Mouse (Mus musculus) spleen, postnatal 36 days (tissue): ENCODE measurements around the gene Armc9.

ENCODE experiments used
- DNase-seq, 2 experiments: peaks; one replicate each; pipeline ENCODE4 v3.0.0; 2022; ENCODE audit warnings: low spot score in 2 of 2, mixed read lengths in 1 of 2

Gene Armc9

DNA sequence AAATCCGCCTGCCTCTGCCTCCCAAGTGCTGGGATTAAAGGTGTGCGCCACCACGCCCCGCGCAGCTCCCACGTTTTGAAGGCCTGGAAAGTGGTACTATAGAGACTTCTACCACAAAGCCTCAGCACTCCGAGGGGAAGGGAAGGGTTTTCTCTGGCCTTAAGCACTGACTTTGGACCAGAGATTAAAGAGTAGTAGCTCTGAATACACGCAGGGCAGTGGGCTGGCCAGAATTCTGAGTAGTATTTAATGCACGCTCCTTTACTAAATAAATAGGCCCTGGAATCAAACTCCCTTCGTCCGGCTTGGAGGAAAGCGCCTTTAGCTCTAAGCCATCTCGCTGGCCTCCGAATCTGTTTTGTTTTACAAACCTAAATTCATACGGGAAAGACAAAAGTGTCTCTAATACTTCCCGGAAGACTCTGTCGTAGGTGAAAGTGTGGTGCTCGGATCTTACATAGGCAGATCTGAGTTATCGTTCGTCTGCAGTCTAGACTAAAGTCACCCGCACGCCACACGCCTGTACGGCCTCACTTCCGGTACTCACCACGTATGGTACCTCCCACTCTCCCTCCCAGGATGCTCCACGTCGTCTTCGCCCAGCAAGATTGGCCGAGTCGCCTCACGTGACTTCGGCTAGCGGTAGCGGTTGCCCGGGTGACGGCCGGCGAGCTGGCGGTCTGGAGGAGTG lies at the start of gene Armc9:
Armc9 (plus strand) TSS at position 648 of the 691 bp plus-strand sequence.
- DNase-seq = peak; percentile 96 to 97

DNA sequence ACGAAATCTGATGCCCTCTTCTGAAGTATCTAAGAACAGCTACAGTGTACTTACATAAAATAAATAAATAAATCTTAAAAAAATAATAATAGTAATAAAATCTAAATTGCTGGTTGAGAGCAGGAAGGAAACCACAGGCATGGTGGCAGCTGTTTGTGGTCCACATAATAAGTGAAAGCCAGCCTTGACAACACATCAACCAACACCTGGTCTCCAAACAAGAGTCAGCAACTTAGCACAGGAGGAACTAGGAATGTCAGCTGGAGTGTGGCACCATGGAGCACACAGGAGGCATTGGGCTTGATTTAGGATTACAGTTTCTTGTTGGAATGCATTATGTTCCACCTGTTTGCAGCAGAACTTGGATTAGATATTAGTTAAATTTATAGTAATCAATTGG lies 49.5 kb upstream of the Armc9 start:
- no peak for DNase-seq

DNA sequence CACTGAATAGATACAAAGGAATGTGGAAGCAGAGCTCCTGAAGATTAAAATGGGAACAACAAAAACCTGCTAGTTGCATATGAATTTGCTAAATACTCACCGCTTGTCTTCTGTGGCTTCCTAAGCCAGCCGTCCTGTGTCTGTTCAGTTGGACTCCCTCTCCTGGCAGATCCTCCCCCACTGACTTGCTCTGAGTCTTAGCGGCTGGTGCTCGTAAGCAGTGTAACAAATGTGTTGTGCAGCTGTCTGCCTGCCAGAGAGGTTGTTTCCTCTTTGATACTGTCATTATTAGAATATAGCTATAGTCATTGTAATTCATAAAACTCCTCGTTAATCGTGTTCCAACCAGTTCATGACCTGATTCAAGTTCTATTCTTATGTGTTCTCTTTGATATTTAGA lies 42.8 kb upstream of the Armc9 start, which contains the start of gene Htr2b:
Htr2b (minus strand) TSS at position 192 of the 400 bp plus-strand sequence.
- peak in 1 of 2 experiments; percentile 2 for DNase-seq

DNA sequence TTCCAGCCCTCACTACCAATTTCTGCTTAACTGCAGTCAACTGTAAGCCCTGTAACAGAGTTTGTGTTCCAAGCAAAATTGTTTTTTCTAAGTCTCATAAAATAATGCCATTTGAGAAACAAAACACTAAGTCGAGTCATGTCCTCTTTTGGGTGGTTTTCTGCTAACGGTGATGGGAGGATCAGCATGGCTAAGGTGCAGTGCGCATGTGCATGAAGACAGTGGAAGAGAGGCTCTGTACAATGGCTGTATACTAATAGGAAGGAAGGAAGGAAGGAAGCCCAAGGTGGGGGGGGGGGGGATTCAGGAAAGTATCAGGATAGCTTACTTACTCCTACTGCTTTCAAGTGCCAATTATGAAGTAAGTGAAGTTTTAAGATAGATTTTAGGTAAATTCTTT lies 40.4 kb upstream of the Armc9 start:
- DNase-seq = no peak

DNA sequence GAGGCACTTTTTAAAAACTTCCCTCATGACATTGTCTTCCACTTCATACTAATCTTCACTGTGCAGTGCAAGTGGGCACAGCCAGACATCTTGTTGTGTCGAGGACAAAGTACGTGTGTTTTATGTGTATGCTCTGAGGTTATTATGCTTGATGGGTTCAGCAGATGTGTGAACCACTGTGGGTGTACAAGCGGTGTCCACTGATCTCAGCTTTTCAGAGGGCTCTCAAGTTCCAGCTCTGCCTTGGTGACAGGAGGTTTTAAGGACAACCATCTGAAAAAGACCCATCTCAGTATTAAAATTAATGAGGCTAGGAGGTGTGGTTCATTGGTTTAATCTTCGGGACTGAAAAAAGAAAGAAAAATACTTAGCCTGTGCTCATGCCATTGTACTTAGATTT lies 35.0 kb upstream of the Armc9 start:
- DNase-seq = no peak

DNA sequence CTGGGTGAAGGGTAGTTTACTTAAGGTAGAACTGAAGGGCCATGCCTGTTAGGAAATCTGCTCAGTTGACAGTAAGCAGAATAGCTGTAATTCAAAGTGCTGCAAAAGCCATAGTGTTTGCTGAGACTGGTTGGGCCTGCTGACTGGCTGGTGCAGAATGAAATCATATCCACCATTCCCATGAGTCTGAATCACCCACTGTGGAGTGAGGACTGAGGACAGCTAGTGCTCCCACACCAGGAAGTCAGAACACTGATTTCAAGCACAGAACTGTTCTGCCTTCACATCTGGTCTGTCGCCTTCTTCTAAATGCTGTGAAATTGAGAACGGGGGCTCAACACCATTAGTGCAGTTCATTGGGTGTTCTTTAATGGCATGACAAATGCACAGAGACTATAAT lies 28.5 kb upstream of the Armc9 start:
- DNase-seq = no peak

DNA sequence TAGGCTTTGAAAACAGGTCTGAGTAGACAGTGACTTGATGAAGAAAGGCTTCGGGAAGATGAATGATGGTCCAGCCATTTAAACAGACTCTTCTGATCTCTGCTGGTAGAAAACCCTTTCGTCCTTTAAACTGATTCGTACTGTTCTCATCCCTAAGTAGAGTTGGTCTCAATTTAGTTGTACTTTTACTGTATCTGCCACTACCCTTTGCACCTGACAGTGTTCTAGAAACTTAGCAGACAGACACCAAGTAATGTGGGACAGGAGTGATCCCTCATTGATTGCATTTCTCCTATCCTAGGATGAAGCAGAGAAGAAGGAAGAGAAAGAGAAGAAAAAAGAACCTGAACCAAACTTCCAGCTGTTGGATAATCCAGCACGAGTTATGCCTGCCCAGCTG lies 21.2 kb upstream of the Armc9 start, which contains the start of gene Gm21972:
Gm21972 (plus strand) TSS at position 301 of the 400 bp plus-strand sequence.
- DNase-seq = no peak

DNA sequence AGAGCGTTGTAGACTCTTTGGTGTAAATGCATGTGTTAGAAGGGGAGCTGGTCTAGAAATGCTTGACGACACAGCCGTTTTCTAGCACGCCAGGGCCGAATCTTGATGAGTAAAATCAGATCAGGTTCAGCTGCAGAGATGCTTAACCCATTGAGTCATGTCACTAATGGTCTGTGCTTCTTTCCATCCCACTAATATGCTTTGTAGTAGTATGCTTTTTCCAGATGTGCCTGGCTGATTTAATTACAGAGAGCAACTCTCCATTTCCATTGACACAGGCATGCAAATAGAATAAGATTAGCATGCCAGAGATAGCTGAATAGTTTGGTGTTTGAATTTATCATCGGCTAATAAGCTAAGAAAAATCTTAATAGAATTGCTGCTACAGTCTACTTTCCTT lies 19.3 kb upstream of the Armc9 start:
- DNase-seq = no peak

DNA sequence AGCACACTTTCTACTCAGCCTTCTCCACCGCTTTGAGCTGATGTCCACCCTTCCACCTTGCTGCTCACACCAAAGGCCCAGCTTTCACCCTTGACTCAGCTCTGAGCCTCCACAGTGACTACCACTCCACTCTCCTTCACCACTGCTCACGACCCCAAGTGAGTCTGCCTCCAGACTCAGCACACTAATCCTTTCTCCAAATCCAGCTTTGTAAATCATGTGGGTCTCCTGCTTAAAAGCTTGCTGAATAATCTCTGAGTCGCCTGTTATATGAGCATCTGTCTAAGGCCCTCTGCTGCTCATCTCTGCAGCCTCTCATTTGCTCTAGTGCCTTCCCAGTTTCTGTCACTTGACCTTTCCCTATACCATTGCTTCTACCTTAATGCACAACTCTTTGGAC lies 13.5 kb upstream of the Armc9 start:
- DNase-seq = no peak

DNA sequence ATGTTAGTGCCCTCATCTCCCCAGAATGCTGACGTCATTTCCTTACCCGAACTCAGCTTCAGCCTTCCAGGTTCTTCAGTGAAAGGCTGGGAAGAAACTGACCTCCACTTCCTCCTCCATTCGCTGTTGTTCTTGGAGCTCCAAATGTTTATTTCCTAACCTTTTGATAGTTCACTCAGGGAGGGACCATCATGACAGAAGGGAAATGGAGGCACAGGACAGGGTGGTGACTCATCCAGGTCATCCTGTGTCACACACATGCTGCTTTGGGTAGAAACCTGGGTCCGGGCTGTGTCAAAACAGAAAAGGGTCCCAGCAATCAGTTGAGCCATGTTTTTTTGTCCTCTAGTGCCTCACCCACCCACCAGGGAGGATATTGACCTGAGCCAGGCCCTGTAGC lies 11.4 kb upstream of the Armc9 start:
- DNase-seq = no peak

DNA sequence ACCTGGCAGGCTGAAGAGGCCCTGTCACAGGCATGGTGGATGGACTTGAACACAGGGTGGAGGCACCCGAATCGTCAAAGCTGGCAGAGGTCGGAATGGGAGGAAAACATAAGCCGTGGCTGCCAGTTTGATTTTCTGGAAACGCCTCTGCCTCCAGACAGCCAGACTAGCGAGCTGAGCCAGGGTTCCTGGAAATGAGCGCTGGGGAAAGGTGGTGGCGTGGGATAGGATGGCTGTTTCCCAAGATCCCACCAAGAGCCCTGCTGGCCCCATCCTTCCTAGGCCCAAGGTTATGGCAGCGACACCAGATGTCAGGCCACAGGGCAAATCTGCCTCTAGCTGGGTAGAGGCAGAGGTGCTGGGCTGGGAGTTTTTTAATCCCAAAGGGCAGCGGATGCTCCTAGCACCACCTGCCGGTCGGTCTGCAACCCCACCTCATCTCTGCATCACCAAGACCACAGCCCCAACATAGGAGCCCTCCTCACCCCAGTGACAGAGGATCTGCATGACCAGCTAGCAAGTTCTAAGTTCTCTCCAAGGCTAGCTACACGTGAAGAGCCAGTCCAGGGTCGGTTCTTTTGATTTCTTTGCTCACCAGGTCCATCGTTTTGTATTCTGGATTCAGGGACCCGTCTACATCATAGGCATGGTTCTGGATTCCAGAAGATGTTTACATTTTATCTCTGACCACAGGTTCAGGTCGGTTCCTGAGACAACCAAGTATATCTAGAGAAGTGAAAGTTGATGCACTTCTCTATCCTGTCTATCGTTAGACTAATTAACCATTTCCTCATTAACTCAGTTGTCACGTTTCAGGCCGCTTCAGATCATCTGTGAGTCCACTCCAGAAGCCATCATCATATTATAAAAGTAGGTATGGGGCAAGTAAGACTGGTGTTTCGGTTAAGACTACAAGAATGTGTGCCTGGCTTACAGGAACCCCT lies 10.3 kb upstream of the Armc9 start:
- DNase-seq = peak; percentile 15 to 25

DNA sequence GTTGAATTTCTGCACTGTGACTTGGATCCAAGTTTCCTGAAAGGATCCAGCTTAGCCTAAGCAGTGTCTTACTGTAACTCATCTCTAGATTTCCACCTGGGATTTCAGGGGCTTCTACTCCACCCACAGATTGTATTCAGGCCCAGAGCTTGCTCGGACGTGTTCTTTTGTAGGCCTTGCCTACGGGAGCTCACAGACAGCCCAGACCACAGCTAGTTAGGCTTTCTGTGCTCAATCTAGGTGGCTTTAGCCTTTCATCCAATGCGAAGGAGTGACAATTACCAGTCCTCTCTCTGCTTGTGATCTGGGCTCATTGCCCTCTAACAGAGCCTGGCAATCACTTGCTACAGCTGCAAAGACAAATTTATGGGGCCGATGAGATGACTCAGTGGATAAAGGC lies 8.3 kb upstream of the Armc9 start:
- DNase-seq = no peak

DNA sequence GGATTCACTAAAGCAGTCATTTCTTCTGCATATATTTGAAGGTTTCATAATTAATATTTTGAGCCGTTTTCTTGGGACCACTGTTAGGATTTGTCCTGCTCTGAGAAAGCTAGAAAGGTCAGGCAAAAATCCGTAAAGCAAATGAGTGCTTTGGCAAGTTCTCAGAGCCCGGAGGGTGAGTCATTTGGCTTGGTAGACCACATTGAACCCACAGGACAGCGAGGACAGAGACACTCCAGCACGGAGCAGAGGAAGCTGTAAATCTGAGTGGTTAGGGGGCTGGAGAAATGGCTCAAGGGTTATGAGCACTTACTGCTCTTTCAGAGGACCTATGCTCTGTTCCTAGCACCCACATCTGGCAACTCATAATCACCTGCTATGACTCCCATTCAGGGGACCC lies 7.0 kb upstream of the Armc9 start:
- DNase-seq = no peak

DNA sequence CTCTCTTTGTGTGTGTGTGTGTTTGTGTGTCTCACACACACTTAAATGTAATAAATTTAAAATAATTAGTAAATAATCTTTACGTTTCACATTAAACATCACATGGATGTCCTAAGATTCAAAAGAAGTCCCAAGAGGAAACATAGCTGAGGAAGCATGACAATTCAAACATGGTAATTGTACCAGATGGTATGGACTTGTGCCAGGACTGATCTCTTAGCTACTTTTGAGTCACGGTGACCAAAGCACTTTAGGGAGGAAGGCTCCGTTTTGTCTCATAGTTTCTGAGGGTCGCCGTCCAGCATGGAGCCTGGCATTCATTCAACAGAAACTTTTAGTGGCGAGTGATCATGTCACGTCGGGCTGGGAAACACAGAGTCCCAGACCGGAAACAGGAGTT lies 6.4 kb upstream of the Armc9 start:
- no peak for DNase-seq

DNA sequence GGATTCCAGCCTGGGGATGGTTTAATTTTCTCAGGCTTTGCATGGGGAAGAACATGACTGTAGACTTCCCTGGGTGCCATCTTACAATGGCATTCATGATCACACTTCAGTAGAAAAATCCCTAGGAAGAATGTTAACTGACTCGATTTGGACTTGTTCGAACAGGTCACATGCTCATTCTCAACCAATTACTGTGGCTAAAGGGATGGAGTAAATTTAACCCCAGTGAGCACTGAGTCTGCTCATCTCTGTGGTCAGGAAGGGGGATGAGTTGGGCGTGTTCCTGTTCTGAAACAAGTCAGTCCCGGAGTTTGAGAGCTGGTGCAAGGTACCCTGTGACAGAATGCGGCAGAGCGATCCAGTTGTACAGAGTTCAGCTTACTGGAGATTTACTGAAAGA lies 3.7 kb upstream of the Armc9 start:
- no peak for DNase-seq

DNA sequence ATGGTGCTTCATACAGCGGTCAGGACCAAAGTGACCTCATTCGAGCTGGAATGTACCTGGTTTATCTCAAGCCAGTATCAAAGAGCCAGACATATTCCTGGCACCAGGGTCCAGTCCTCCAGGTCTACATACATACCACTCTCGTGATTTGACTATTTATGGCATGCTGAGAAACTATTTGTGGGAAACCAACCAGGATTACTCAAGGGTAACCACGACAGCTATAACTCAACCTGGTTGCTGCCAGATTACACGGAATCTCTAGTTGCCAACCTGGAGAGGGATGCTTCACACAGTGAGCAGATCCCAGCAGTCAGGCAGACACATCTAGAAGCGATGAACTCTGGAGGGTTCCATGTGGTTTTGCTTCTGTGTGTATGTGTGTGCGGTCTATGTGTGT lies 3.2 kb upstream of the Armc9 start:
- DNase-seq = no peak

DNA sequence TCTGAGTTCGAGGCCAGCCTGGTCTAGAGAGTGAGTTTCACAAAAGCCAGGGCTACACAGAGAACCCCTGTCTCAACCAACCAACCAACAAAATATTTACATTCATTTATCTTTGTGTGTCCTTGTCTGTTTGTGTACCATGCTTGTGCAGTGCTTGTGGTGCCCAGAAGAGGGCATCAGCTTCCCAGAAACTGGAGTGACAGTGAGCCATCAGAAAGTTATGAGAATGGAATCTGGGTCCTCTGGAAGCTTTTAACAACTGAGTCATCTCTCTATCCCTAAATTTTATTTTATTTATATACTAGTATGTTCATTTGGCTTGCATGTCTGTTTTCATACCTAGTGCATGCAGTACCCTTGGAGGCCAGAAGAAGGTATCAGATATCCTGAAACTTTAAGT lies 2.0 kb upstream of the Armc9 start:
- no peak for DNase-seq

DNA sequence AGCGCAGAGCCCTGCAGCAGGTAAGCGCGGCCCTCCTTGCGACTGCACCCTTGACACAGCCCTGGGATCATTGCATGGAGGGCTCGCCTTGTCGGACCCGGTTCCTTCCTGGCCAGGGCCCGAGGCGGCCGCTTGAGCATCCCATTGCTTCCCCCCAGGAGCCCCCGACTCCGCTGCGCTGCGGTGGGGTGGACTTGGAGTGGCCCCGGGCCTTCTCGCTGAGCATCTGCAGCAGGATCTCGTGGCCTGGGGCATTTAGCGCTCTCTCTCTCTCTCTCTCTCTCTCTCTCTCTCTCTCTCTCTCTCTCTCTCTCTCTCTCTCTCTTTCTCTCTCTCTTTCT lies 214 bp downstream of the Armc9 start:
- no peak for DNase-seq

DNA sequence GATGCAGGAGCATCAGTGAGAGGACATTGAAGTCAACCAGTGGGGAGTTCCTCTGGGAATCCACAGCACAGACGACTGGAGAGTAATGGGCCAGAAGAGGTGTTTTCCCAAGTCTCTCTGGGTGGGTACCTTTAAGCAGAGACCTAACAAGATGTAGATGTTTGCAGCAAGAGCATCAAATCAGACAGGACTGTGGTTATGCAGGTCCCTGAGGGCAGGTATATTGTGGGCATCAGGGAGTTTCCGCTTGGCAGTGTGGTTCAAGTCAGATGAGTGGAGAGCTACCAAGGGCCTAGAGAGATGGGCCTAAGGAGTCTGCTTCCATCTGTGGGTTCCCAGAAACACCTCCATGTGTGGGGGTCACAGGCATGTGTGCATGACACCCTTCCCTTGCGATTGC lies 1.5 kb downstream of the Armc9 start:
- DNase-seq = no peak

DNA sequence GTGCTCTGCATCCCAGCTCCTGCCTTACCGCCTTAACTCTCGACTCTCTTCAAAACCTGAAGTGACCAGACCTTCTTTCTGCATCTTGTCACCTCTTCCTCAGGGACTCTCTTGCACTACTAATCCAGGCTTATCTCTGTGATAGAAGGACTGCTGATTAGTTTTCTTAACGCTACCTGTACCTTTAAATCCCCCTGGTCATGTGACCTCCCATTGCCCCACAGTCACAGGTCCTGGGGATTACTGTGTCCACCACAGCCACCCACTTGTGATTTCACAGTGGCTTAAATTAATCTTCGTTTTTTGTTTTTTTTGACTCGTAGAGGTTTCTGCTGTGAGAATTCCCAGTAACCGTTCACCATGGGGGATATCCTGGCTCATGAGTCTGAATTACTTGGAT lies 2.0 kb downstream of the Armc9 start:
- DNase-seq = no peak

DNA sequence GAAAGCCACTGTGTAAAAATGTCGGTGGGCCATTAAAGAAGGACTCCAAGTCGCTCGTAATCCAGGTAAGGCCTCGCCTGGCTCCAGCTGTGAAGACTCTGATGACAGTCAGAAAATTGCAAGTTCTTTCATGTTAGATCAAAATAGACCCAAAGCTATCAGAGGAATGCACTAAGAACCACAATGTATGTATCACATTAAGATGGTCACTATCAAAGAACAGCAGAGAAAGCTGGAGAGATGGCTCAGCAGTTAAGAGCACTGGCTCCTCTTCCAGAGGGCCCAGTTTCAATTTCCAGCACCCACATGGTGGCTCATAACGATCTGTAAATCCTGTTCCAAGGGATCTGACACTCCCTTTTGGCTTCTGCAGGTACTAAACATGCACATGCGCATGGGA lies 5.5 kb downstream of the Armc9 start:
- DNase-seq = no peak

DNA sequence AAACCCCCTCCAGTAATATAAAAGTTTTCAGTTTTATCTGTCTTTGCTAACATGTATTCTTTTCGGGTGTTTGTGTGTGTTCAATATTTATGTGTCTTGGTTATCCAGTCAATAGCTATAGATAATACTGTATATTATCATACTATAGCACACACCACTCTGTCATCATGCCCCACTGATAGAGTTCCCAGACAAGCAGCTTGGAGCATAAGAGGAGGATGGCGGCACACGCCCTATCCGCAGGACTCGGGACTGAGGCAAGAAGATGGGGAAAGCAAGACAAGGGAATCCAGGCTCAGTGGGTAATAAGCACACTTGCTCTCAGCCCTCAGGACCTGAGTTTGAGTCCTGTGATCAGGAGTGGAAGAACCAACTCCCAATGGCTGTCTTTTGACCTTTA lies 5.9 kb downstream of the Armc9 start:
- DNase-seq = peak in 1 of 2 experiments; percentile 43

DNA sequence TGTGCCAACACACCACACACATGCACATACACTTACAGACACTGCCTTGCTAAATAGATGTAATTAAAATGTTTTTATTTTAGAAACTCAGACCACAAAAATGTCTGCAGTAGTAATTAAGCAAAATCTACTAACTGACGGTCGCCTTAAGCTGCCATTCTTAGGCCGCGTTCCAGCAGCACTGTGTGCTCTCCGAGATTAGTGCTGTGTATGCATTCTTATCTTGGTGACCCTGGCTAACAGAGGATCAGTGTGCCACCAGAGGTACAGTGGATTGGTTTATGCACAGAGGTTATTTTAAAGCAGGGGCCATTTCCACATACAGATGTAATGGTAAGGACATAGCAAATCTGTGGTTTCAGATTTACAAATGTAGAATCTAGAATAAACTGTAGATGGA lies 6.5 kb downstream of the Armc9 start:
- DNase-seq = peak; percentile 19 to 55
